Mouse (Mus musculus): ENCODE data around the gene Olfr1080. TPM values are rescaled to one million over a fixed set of nuclear protein-coding genes. Genes with fewer than 3 reads are reported as not detected.

Gene Olfr1080
- not detected in 2 replicates for polyA plus RNA-seq (2012)

DNA sequence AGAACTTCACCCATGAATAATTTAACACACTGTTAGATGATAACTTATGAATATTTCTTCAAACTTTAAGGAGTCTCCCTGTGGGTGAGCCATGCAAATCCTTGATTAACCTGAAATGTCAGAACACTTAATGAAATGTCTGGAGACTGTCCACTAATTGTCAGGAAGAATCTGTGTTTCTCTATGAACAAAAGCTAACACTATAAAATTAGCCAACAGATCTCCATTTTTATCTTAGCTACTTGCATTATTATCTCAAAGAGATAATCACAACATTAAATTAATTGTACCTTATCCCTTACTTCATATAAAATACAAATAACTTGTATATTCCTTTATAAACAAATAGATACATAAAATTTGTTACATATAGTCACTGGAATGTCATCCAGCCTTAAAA lies at the start of gene Olfr1080:
TSS of gene Olfr1080 (minus strand) at position 101 of the 400 bp plus-strand sequence.

GRCm38 (mm10) chr2:86598866-86599265 lies 40.8 kb upstream of the Olfr1080 start, which contains the start of gene Olfr1082:
Gene Olfr1082 (minus strand): TSS chr2:86598966.

DNA sequence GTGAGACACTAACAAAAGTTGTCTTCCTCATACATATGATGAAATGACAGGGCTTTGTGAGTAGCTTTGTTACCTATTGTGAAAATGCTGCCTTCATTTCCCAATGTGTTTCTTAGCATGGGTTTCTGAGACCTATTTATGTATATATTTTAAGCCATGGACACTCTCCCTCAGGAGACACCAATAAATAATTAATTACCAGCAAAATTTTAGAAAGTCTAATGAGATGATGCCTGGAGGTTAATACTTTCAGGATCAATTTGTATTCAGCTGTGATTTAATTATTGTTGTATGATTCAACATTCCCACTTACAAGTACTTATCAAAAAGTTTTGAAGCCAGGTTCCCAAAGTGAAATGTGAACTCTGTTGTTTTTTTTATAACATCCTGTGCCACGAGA lies 15.7 kb downstream of the Olfr1080 start, which contains the start of gene Olfr1079:
TSS of gene Olfr1079 (minus strand) at position 101 of the 400 bp plus-strand sequence.

GRCm38 (mm10) chr2:86508161-86508560 lies 49.9 kb downstream of the Olfr1080 start, which contains the start of gene Olfr1076:
Gene Olfr1076 (plus strand): TSS chr2:86508461.

Other genes starting within 250 kb of the Olfr1080 start
- not detected in 2 replicates for gene Olfr1053, start 243.0 kb downstream of the Olfr1080 start, polyA plus RNA-seq (2012)
- not detected in 2 replicates for gene Olfr1054, start 222.8 kb downstream of the Olfr1080 start, polyA plus RNA-seq (2012)
- gene Olfr1055, start 208.0 kb downstream of the Olfr1080 start, polyA plus RNA-seq (2012), result not detected in 2 replicates
- gene Olfr1056, start 195.8 kb downstream of the Olfr1080 start, polyA plus RNA-seq (2012), result not detected in 2 replicates
- not detected in 2 replicates for gene Olfr1057, start 179.8 kb downstream of the Olfr1080 start, polyA plus RNA-seq (2012)
- not detected in 2 replicates for gene Olfr1058, start 169.7 kb downstream of the Olfr1080 start, polyA plus RNA-seq (2012)
- not detected in 2 replicates for gene Olfr1061, start 144.2 kb downstream of the Olfr1080 start, polyA plus RNA-seq (2012)
- gene Olfr1062, start 131.5 kb downstream of the Olfr1080 start, polyA plus RNA-seq (2012), result not detected in 2 replicates
- not detected in 2 replicates for gene Olfr1065, start 107.6 kb downstream of the Olfr1080 start, polyA plus RNA-seq (2012)
- gene Olfr1066, start 102.0 kb downstream of the Olfr1080 start, polyA plus RNA-seq (2012), result not detected in 2 replicates
- gene Olfr228, start 70.8 kb downstream of the Olfr1080 start, polyA plus RNA-seq (2012), result not detected in 2 replicates
- gene Olfr1076, start 49.8 kb downstream of the Olfr1080 start, polyA plus RNA-seq (2012), result not detected in 2 replicates
- gene Olfr1079, start 15.8 kb downstream of the Olfr1080 start, polyA plus RNA-seq (2012), result not detected in 2 replicates
- not detected in 2 replicates for gene Olfr1082, start 40.7 kb upstream of the Olfr1080 start, polyA plus RNA-seq (2012)
- not detected in 2 replicates for gene Olfr1084, start 81.5 kb upstream of the Olfr1080 start, polyA plus RNA-seq (2012)
- gene Olfr1085, start 103.8 kb upstream of the Olfr1080 start, polyA plus RNA-seq (2012), result not detected in 2 replicates
- gene Olfr1086, start 121.9 kb upstream of the Olfr1080 start, polyA plus RNA-seq (2012), result not detected in 2 replicates
- gene Olfr1087, start 140.2 kb upstream of the Olfr1080 start, polyA plus RNA-seq (2012), result not detected in 2 replicates
- not detected in 2 replicates for gene Olfr1089, start 175.5 kb upstream of the Olfr1080 start, polyA plus RNA-seq (2012)
- gene Olfr1090, start 200.8 kb upstream of the Olfr1080 start, polyA plus RNA-seq (2012), result not detected in 2 replicates
- gene Olfr1093, start 224.2 kb upstream of the Olfr1080 start, polyA plus RNA-seq (2012), result not detected in 2 replicates